Mouse (Mus musculus): ENCODE measurements around the gene Nfasc. TPM values are rescaled to one million over a fixed set of nuclear protein-coding genes. Genes with fewer than 3 reads are reported as not detected.

Nfasc gene
- 0.06 and 0.07 TPM in 2 replicates for polyA plus RNA-seq (2015; fragmentation: Nextera tagmentation; extraction: Ambion mirVana)

DNA sequence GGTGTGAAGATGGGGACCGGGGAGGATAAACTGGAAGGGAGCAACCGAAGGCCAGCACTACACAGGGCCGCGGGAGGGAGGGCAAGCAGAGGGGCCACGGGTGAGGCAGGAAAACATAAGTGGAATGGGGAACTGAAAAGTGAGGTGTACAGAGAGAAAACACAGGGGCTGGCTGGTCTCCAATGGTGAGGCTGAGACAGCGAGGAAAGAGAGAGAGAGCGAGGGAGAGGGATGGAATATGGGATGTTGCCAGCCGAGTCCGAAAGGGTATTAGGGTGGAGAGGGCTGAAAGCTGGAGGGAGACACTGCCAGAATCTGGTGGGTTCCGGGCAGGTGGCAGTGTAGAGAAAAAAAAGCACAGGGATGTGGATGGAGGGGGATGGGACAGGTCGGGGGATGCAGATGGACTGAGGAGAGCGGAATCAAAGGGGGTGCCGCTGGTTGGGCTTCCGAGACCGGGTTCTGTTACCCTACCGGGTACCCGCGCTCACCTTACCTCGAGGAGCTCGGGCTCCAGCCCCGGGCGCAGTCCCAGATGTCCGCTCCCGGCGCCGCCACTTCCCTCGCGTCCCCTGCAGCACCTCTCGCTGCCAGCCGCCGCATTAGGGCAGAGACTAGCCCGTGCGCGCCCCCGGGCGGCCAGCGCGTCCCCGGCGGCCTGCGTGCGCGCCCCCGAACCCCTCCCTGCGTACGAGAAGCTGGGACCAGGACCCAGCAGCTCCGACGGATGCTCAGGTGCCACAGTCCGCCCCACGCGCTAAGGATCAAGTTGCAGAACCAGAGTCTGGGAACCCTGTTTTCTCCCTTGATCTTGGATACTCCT is at the start of gene Nfasc:
Gene Nfasc (minus strand): TSS at position 623 of the 823 bp plus-strand sequence.
- no peaks in the 10 kb centered on the region for H3K9me3 ChIP-seq (ENCODE audit: low read length)
- H3K27ac ChIP-seq (ENCODE audit: low read length), result no peak within 1 kb of the TSS
- H3K27me3 ChIP-seq (replicated peaks; ENCODE audit: insufficient read depth, low read length), result 0 out of 2 replicates have a peak, but pooled peaks cover 18% of the 10 kb centered on the region
- H3K4me1 ChIP-seq (ENCODE audit: insufficient read depth, low read depth, low read length), result no peaks in the 10 kb centered on the region
- 5% methylated on average over 50 of the region's 51 CpGs for WGBS
- H3K36me3 ChIP-seq (ENCODE audit: insufficient read depth, low read length), result no peaks in the 10 kb centered on the region
- H3K4me2 ChIP-seq (replicated peaks; ENCODE audit: low read depth, low read length), result peak within 1 kb of the TSS; percentile 34; the same call in 1 of the 2 replicates
- H3K4me3 ChIP-seq (ENCODE audit: low read depth, low read length), result 0 out of 2 replicates have a peak within 1 kb of the TSS, but pooled peaks have one; percentile 12
- H3K9ac ChIP-seq (replicated peaks; ENCODE audit: low read depth), result no peak within 1 kb of the TSS
- DNase-seq (ENCODE audit: low spot score) (no peak), ATAC-seq (no peak)
- TF ChIP-seq EP300 (IDR thresholded peaks at IDR 0.05) (no peak), CTCF (IDR thresholded peaks at IDR 0.05) (no peak)

DNA sequence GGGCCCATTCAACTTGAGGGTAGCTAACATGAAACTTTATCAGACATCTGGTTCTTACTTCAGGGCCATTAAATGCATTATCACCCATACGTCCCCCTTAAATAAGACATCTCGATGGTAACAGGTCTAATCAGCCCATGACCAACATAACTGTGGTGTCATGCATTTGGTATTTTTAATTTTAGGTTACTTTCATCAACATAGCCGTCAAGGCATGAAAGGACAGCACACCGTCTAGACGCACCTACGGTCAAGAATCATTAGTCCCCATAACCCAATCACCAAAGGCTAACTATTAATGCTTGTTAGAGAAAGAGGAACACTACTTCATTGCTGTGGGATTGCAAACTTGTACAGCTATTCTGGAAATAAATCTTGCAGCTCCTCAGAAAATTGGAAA is 49.5 kb upstream of the Nfasc start:
- H3K9me3 ChIP-seq (ENCODE audit: low read length), result no peaks in the 10 kb centered on the region
- no peak overlapping the region for H3K4me3 ChIP-seq (ENCODE audit: low read depth, low read length)
- H3K4me1 ChIP-seq (ENCODE audit: insufficient read depth, low read depth, low read length), result no peaks in the 10 kb centered on the region
- no peaks in the 10 kb centered on the region for H3K36me3 ChIP-seq (ENCODE audit: insufficient read depth, low read length)
- no peaks in the 10 kb centered on the region for H3K27me3 ChIP-seq (replicated peaks; ENCODE audit: insufficient read depth, low read length)
- no peak overlapping the region for H3K9ac ChIP-seq (replicated peaks; ENCODE audit: low read depth)
- ATAC-seq (no peak), DNase-seq (ENCODE audit: low spot score) (no peak)
- H3K27ac ChIP-seq (ENCODE audit: low read length), result no peak overlapping the region
- TF ChIP-seq EP300 (IDR thresholded peaks at IDR 0.05), result no peak
- TF ChIP-seq CTCF (IDR thresholded peaks at IDR 0.05), result no peak
- H3K4me2 ChIP-seq (replicated peaks; ENCODE audit: low read depth, low read length), result no peak overlapping the region
- 86% methylated on average over 6 of the region's 6 CpGs for WGBS

DNA sequence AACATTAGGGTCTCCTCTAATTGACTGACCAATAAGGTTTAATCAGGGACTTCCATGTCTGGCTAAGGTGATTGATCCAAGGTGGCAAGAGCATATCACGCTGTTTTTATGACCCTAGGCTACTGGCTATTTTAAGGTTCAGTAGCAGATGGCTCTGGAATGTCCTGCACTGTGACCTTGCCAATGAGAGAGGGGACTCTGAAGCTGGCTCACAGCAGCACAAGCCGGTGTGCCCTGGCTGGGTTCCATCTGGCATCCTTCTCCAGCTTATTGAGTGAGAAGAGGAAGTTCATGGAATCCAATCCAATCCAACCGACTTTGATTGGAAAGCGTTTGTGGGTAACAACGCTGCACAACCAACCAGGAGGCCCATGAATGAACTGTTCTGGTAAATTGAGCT is 45.3 kb upstream of the Nfasc start:
- WGBS, result 69% methylated on average over 5 of the region's 5 CpGs
- DNase-seq (ENCODE audit: low spot score), result no peak
- H3K4me2 ChIP-seq (replicated peaks; ENCODE audit: low read depth, low read length), result no peak overlapping the region
- no peak overlapping the region for H3K27ac ChIP-seq (ENCODE audit: low read length)
- H3K9me3 ChIP-seq (ENCODE audit: low read length), result no peaks in the 10 kb centered on the region
- H3K4me3 ChIP-seq (ENCODE audit: low read depth, low read length), result no peak overlapping the region
- no peak for TF ChIP-seq EP300 (IDR thresholded peaks at IDR 0.05)
- no peak for TF ChIP-seq CTCF (IDR thresholded peaks at IDR 0.05)
- H3K36me3 ChIP-seq (ENCODE audit: insufficient read depth, low read length), result no peaks in the 10 kb centered on the region
- no peak for ATAC-seq
- H3K4me1 ChIP-seq (ENCODE audit: insufficient read depth, low read depth, low read length), result no peaks in the 10 kb centered on the region
- H3K27me3 ChIP-seq (replicated peaks; ENCODE audit: insufficient read depth, low read length), result no peaks in the 10 kb centered on the region
- no peak overlapping the region for H3K9ac ChIP-seq (replicated peaks; ENCODE audit: low read depth)

DNA sequence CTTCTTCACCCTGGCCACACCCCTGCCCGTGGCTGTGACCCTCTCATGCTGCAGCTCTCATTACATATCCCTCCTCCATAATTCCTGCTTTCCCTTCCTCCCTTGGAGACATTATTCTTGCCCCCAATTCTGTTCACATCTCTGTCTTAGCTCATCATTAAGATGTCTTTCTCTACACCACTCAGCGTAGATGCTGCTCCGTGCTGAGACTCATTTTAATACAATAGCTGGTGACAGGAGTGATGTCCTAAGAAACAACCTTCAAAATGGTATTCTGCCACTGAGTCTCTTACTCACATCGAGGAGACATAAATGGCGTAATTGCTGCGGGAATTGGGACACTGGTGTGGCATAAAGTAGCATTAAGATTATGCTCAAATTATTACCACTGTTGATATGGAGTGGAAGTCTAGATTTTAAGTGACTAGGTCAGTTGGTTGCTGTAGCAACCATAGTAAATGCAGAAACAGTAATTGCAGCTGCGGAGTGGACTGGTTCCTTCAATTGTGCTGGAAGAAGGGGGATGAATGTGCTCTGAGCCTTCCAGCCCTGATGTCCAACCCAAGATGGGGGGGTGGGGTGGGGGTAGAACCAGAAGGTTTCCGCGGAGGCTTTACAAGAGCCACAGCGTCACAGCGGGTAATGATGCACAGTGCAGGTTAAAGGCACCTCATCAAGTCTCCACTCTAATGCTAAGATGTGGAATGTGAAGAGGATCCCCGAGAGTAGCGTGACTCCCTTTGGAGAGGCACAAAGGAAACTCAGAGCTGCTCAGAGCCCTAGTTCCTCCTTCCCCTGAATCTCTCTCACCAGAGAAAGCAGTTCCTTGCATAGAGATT is 40.2 kb upstream of the Nfasc start:
- no peak overlapping the region for H3K9ac ChIP-seq (replicated peaks; ENCODE audit: low read depth)
- ATAC-seq, result no peak
- H3K4me1 ChIP-seq (ENCODE audit: insufficient read depth, low read depth, low read length), result no peaks in the 10 kb centered on the region
- no peak overlapping the region for H3K4me3 ChIP-seq (ENCODE audit: low read depth, low read length)
- no peaks in the 10 kb centered on the region for H3K9me3 ChIP-seq (ENCODE audit: low read length)
- DNase-seq (ENCODE audit: low spot score), result no peak
- no peak overlapping the region for H3K4me2 ChIP-seq (replicated peaks; ENCODE audit: low read depth, low read length)
- WGBS, result 73% methylated on average over 13 of the region's 13 CpGs
- no peaks in the 10 kb centered on the region for H3K36me3 ChIP-seq (ENCODE audit: insufficient read depth, low read length)
- H3K27ac ChIP-seq (ENCODE audit: low read length), result no peak overlapping the region
- TF ChIP-seq EP300 (IDR thresholded peaks at IDR 0.05), result no peak
- TF ChIP-seq CTCF (IDR thresholded peaks at IDR 0.05), result no peak
- no peaks in the 10 kb centered on the region for H3K27me3 ChIP-seq (replicated peaks; ENCODE audit: insufficient read depth, low read length)

DNA sequence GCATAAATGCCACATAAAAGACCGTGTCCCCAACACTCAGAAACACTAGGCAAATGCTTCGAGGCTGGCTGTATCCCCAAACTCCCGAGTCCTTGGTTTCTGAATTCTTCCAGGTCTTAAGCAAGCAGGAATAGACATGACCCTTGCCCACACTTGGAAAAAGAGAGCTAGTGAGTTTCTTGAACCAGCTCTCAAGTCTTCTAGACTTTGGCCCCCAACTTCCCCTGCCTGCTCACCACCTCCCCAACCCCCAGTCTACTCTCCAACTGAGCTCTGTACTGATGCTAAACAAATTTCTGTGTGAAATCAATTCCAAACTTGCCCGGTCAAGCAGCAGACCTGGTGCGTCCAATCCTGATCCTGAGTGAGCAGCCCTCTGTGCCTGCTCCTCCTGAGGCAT is 39.4 kb upstream of the Nfasc start:
- Histone ChIP-seq H3K27me3 (replicated peaks; ENCODE audit: insufficient read depth, low read length) (no peaks in the 10 kb centered on the region), H3K9ac (replicated peaks; ENCODE audit: low read depth) (no peak overlapping the region), H3K27ac (ENCODE audit: low read length) (no peak overlapping the region), H3K36me3 (ENCODE audit: insufficient read depth, low read length) (no peaks in the 10 kb centered on the region), H3K4me1 (ENCODE audit: insufficient read depth, low read depth, low read length) (no peaks in the 10 kb centered on the region), H3K9me3 (ENCODE audit: low read length) (no peaks in the 10 kb centered on the region), H3K4me2 (replicated peaks; ENCODE audit: low read depth, low read length) (no peak overlapping the region), H3K4me3 (ENCODE audit: low read depth, low read length) (no peak overlapping the region)
- WGBS, result 76% methylated on average over 5 of the region's 5 CpGs
- no peak for TF ChIP-seq EP300 (IDR thresholded peaks at IDR 0.05)
- no peak for TF ChIP-seq CTCF (IDR thresholded peaks at IDR 0.05)
- no peak for ATAC-seq
- no peak for DNase-seq (ENCODE audit: low spot score)

DNA sequence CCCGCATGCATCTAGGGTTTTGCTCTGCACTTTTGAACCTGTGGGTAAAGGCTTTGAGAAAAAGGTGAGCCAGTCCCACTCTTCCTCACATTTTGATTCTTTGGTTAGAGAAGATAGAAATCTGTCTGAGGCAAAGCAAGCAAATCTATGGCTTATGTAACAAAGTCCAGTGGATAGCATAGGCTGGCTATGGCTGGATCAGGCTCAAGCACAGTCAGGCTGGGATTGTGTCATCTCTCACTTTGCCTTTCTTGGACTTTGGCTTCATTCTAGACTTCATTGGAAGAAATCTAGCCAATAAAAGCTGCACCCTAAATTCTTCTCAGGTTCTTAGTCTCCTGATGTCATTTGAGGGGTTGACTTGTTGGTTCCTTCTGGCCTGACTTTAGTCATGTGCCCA is 38.7 kb upstream of the Nfasc start:
- no peaks in the 10 kb centered on the region for H3K27me3 ChIP-seq (replicated peaks; ENCODE audit: insufficient read depth, low read length)
- H3K4me1 ChIP-seq (ENCODE audit: insufficient read depth, low read depth, low read length), result no peaks in the 10 kb centered on the region
- no peaks in the 10 kb centered on the region for H3K9me3 ChIP-seq (ENCODE audit: low read length)
- ATAC-seq (no peak), DNase-seq (ENCODE audit: low spot score) (no peak)
- TF ChIP-seq EP300 (IDR thresholded peaks at IDR 0.05) (no peak), CTCF (IDR thresholded peaks at IDR 0.05) (no peak)
- H3K9ac ChIP-seq (replicated peaks; ENCODE audit: low read depth), result no peak overlapping the region
- no peak overlapping the region for H3K4me3 ChIP-seq (ENCODE audit: low read depth, low read length)
- no peak overlapping the region for H3K4me2 ChIP-seq (replicated peaks; ENCODE audit: low read depth, low read length)
- WGBS, result 80% methylated on average over 1 of the region's 1 CpGs
- no peak overlapping the region for H3K27ac ChIP-seq (ENCODE audit: low read length)
- H3K36me3 ChIP-seq (ENCODE audit: insufficient read depth, low read length), result no peaks in the 10 kb centered on the region
